Comparison of ENCODE assay signal across 19 mouse cellular contexts in genomic region chr2:93453046-93453445, GRCm38 (mm10). TPM values are rescaled to one million over a fixed set of nuclear protein-coding genes. Genes with fewer than 3 reads are reported as not detected.
DNase-seq lines count a peak whose midpoint lies in the region; ATAC-seq lines count a peak whose summit lies in the region.
"Had no signal": no experiment of that assay in that cellular context is flagged by ENCODE, and none has a peak within 500 bp of the region (broad histone marks: within the 10 kb centered on the region; RNA-seq: fewer than 3 reads in every experiment).

No protein-coding gene starts in this region.

- 68% methylated on average over 4 of the region's 4 CpGs for WGBS in kidney, embryonic 15.5 days
- 74% methylated on average over 4 of the region's 4 CpGs for WGBS in kidney, embryonic 14.5 days
- WGBS in embryonic facial prominence, embryonic 10.5 days = 78% methylated on average over 4 of the region's 4 CpGs
- 75% methylated on average over 4 of the region's 4 CpGs for WGBS in liver, embryonic 13.5 days (ENCODE audit: insufficient replicate concordance)

- no peak overlapping the region for H3K4me3 ChIP-seq in kidney, embryonic 15.5 days (replicated peaks)
- H3K4me3 ChIP-seq in kidney, embryonic 14.5 days (ENCODE audit: low read length) = no peak overlapping the region
- H3K4me3 ChIP-seq in embryonic facial prominence, embryonic 10.5 days = no peak overlapping the region
- no peak overlapping the region for H3K4me3 ChIP-seq in liver, embryonic 13.5 days (replicated peaks)
- H3K4me3 ChIP-seq: limb, embryonic 13.5 days; neural tube, embryonic 13.5 days had no signal

- no peak overlapping the region for H3K9ac ChIP-seq in kidney, embryonic 15.5 days
- H3K9ac ChIP-seq in kidney, embryonic 14.5 days (ENCODE audit: low read depth, low read length) = no peak overlapping the region
- H3K9ac ChIP-seq in liver, embryonic 13.5 days = peak overlapping the region; percentile 70
- H3K9ac ChIP-seq: limb, embryonic 13.5 days; neural tube, embryonic 13.5 days had no signal

- no peak for ATAC-seq in kidney, embryonic 15.5 days (replicated peaks; ENCODE audit: low FRiP score)
- no peak for ATAC-seq in kidney, embryonic 14.5 days (ENCODE audit: low FRiP score, low TSS enrichment)
- ATAC-seq in liver, embryonic 13.5 days (ENCODE audit: low read depth) = no peak
- no peak for ATAC-seq in frontal cortex, adult (ENCODE audit: low TSS enrichment)
- ATAC-seq: hindbrain, embryonic 16.5 days had no signal

- DNase-seq in CD4-positive helper T cell, adult 2 months (ENCODE audit: low read depth, low spot score) = peak; percentile 79
- DNase-seq in embryonic facial prominence, embryonic 10.5 days (ENCODE audit: low spot score) = no peak
- DNase-seq in liver, embryonic 13.5 days = no peak
- no peak for DNase-seq in cerebellum, postnatal 10 days
- DNase-seq in T-cell, adult 2 months (ENCODE audit: low spot score) = no peak
- DNase-seq: adrenal gland, adult 2 months; cerebellum, postnatal 14 days; gastrocnemius, postnatal 14 days; layer of hippocampus, adult 9-11 months; lung, postnatal 4 days; right cerebral cortex, postnatal 4 days; thymus, postnatal 25 days had no signal

- H3K27me3 ChIP-seq in kidney, embryonic 15.5 days = no peaks in the 10 kb centered on the region
- no peaks in the 10 kb centered on the region for H3K27me3 ChIP-seq in kidney, embryonic 14.5 days (ENCODE audit: control insufficient read depth, insufficient read depth, low read length)
- H3K27me3 ChIP-seq in embryonic facial prominence, embryonic 10.5 days (replicated peaks; ENCODE audit: low read depth, poor library complexity, severe bottlenecking) = peaks cover 4% of the 10 kb centered on the region
- no peaks in the 10 kb centered on the region for H3K27me3 ChIP-seq in liver, embryonic 13.5 days
- H3K27me3 ChIP-seq: limb, embryonic 13.5 days; neural tube, embryonic 13.5 days had no signal

- peak overlapping the region; percentile 84; the same call in 1 of the 2 replicates for H3K27ac ChIP-seq in kidney, embryonic 15.5 days
- no peak overlapping the region for H3K27ac ChIP-seq in kidney, embryonic 14.5 days (ENCODE audit: low read depth, low read length)
- 0 out of 2 replicates have a peak overlapping the region, but pooled peaks have one; percentile 31 for H3K27ac ChIP-seq in embryonic facial prominence, embryonic 10.5 days (replicated peaks)
- H3K27ac ChIP-seq in liver, embryonic 13.5 days = peak overlapping the region; percentile 98
- H3K27ac ChIP-seq: limb, embryonic 13.5 days; neural tube, embryonic 13.5 days had no signal

- no peak overlapping the region for H3K4me2 ChIP-seq in kidney, embryonic 15.5 days
- H3K4me2 ChIP-seq in kidney, embryonic 14.5 days (replicated peaks; ENCODE audit: low read depth, low read length) = no peak overlapping the region
- H3K4me2 ChIP-seq in liver, embryonic 13.5 days = peak overlapping the region; percentile 73
- H3K4me2 ChIP-seq: limb, embryonic 13.5 days; midbrain, embryonic 11.5 days; neural tube, embryonic 13.5 days had no signal

- no peaks in the 10 kb centered on the region for H3K36me3 ChIP-seq in kidney, embryonic 15.5 days
- no peaks in the 10 kb centered on the region for H3K36me3 ChIP-seq in kidney, embryonic 14.5 days (ENCODE audit: control insufficient read depth, insufficient read depth, low read length)
- no peaks in the 10 kb centered on the region for H3K36me3 ChIP-seq in embryonic facial prominence, embryonic 10.5 days (replicated peaks)
- H3K36me3 ChIP-seq in liver, embryonic 13.5 days = peaks cover 34% of the 10 kb centered on the region
- H3K36me3 ChIP-seq: limb, embryonic 13.5 days; neural tube, embryonic 13.5 days had no signal

- H3K4me1 ChIP-seq in kidney, embryonic 15.5 days = peaks cover 69% of the 10 kb centered on the region
- peaks cover 31% of the 10 kb centered on the region for H3K4me1 ChIP-seq in kidney, embryonic 14.5 days (ENCODE audit: control insufficient read depth, insufficient read depth, low read length)
- H3K4me1 ChIP-seq in embryonic facial prominence, embryonic 10.5 days = peaks cover 57% of the 10 kb centered on the region
- H3K4me1 ChIP-seq in liver, embryonic 13.5 days (replicated peaks) = peaks cover 100% of the 10 kb centered on the region

- H3K9me3 ChIP-seq in kidney, embryonic 15.5 days (replicated peaks) = no peaks in the 10 kb centered on the region
- no peaks in the 10 kb centered on the region for H3K9me3 ChIP-seq in kidney, embryonic 14.5 days (ENCODE audit: control insufficient read depth, low read length)
- H3K9me3 ChIP-seq in embryonic facial prominence, embryonic 10.5 days = no peaks in the 10 kb centered on the region
- no peaks in the 10 kb centered on the region for H3K9me3 ChIP-seq in liver, embryonic 13.5 days (replicated peaks)
- H3K9me3 ChIP-seq: limb, embryonic 13.5 days; neural tube, embryonic 13.5 days had no signal

RNA-seq across cellular contexts. Expression of gene Cd82, which starts 9.9 kb away (rescaled TPM):
- polyA plus RNA-seq in kidney, embryonic 15.5 days (2015; fragmentation: Nextera tagmentation; extraction: Ambion mirVana) = 47.8 and 49.4 TPM in 2 replicates
- polyA plus RNA-seq in kidney, embryonic 14.5 days (2014; fragmentation: Nextera tagmentation; extraction: Ambion mirVana) = 17.4 and 27.4 TPM in 2 replicates
- 5.2 and 7.3 TPM in 2 replicates for polyA plus RNA-seq in embryonic facial prominence, embryonic 10.5 days (2016; fragmentation: Nextera tagmentation; extraction: Ambion mirVana)
- polyA plus RNA-seq in liver, embryonic 13.5 days (2015; fragmentation: Nextera tagmentation; extraction: Ambion mirVana) = 88.5 and 90.1 TPM in 2 replicates
